Mouse (Mus musculus): Measurements from ENCODE around the gene Txnl4b. TPM values are rescaled to one million over a fixed set of nuclear protein-coding genes. Genes with fewer than 3 reads are reported as not detected.
A peak's percentile ranks its signal among the peaks of the same experiment; 100 is the strongest.

The Txnl4b gene
- polyA plus RNA-seq, 1 experiment = 5.8 TPM

GRCm38 (mm10) chr8:109564766-109565165 is 926 bp upstream of the Txnl4b start:
- no peak for DNase-seq
- Histone ChIP-seq H3K4me1 (ENCODE audit: control insufficient read depth, insufficient read depth, low read length) (no peaks in the 10 kb centered on the region; the same call in 1 of the 2 replicates), H3K4me3 (replicated peaks; ENCODE audit: extremely low read depth, low read depth, low read length) (peak overlapping the region; percentile 91)
- 3% methylated on average over 10 of the region's 10 CpGs for WGBS
- TF ChIP-seq CTCF (IDR thresholded peaks at IDR 0.05; ENCODE audit: insufficient read depth, low read length) = no peak
- no peak for TF ChIP-seq POLR2A (IDR thresholded peaks at IDR 0.05; ENCODE audit: borderline replicate concordance, extremely low read depth, low read depth, low read length)

- no peaks in the 10 kb centered on the region for H3K4me1 ChIP-seq (ENCODE audit: control insufficient read depth, insufficient read depth, low read length)
- 81% methylated on average over 12 of the region's 12 CpGs for WGBS
- TF ChIP-seq POLR2A (IDR thresholded peaks at IDR 0.05; ENCODE audit: borderline replicate concordance, extremely low read depth, low read depth, low read length) (no peak), CTCF (IDR thresholded peaks at IDR 0.05; ENCODE audit: insufficient read depth, low read length) (no peak)
- no peak for DNase-seq
- no peak overlapping the region for H3K4me3 ChIP-seq (replicated peaks; ENCODE audit: extremely low read depth, low read depth, low read length)
Observed at GRCm38 (mm10) chr8:109571139-109571538, 5.4 kb downstream of the Txnl4b start.

GRCm38 (mm10) chr8:109576311-109576710 is 10.6 kb downstream of the Txnl4b start:
- no peaks in the 10 kb centered on the region for H3K4me1 ChIP-seq (ENCODE audit: control insufficient read depth, insufficient read depth, low read length)
- no peak for DNase-seq
- peak overlapping the region; percentile 33 for H3K4me3 ChIP-seq (replicated peaks; ENCODE audit: extremely low read depth, low read depth, low read length)
- TF ChIP-seq POLR2A (IDR thresholded peaks at IDR 0.05; ENCODE audit: borderline replicate concordance, extremely low read depth, low read depth, low read length) = no peak
- no peak for TF ChIP-seq CTCF (IDR thresholded peaks at IDR 0.05; ENCODE audit: insufficient read depth, low read length)
- WGBS = 57% methylated on average over 4 of the region's 4 CpGs

- TF ChIP-seq CTCF (IDR thresholded peaks at IDR 0.05; ENCODE audit: insufficient read depth, low read length) = no peak
- TF ChIP-seq POLR2A (IDR thresholded peaks at IDR 0.05; ENCODE audit: borderline replicate concordance, extremely low read depth, low read depth, low read length) = peak; percentile 80; the same call in 1 of the 2 replicates
- H3K4me3 ChIP-seq (replicated peaks; ENCODE audit: extremely low read depth, low read depth, low read length) = peak within 1 kb of the TSS; percentile 66
- peak; percentile 52 for DNase-seq
- 38% methylated on average over 8 of the region's 8 CpGs for WGBS
- H3K4me1 ChIP-seq (ENCODE audit: control insufficient read depth, insufficient read depth, low read length) = no peaks in the 10 kb centered on the region
Observed at GRCm38 (mm10) chr8:109578900-109579301, 13.2 kb downstream of the Txnl4b start, which contains the start of gene Hp. Gene Hp (minus strand): TSS chr8:109579172.

- 63% methylated on average over 4 of the region's 4 CpGs for WGBS
- no peak for DNase-seq
- no peaks in the 10 kb centered on the region; the same call in 1 of the 2 replicates for H3K4me1 ChIP-seq (ENCODE audit: control insufficient read depth, insufficient read depth, low read length)
- TF ChIP-seq POLR2A (IDR thresholded peaks at IDR 0.05; ENCODE audit: borderline replicate concordance, extremely low read depth, low read depth, low read length) = no peak
- no peak for TF ChIP-seq CTCF (IDR thresholded peaks at IDR 0.05; ENCODE audit: insufficient read depth, low read length)
- no peak overlapping the region for H3K4me3 ChIP-seq (replicated peaks; ENCODE audit: extremely low read depth, low read depth, low read length)
Observed at GRCm38 (mm10) chr8:109584293-109584692, 18.6 kb downstream of the Txnl4b start.

- Histone ChIP-seq H3K4me3 (replicated peaks; ENCODE audit: extremely low read depth, low read depth, low read length) (no peak overlapping the region), H3K4me1 (ENCODE audit: control insufficient read depth, insufficient read depth, low read length) (no peaks in the 10 kb centered on the region; the same call in 1 of the 2 replicates)
- peak; percentile 20 for DNase-seq
- no peak for TF ChIP-seq CTCF (IDR thresholded peaks at IDR 0.05; ENCODE audit: insufficient read depth, low read length)
- TF ChIP-seq POLR2A (IDR thresholded peaks at IDR 0.05; ENCODE audit: borderline replicate concordance, extremely low read depth, low read depth, low read length) = no peak
- 62% methylated on average over 3 of the region's 3 CpGs for WGBS
Observed at GRCm38 (mm10) chr8:109584830-109585229, 19.1 kb downstream of the Txnl4b start.

GRCm38 (mm10) chr8:109585652-109586051 is 20.0 kb downstream of the Txnl4b start:
- no peak overlapping the region for H3K4me3 ChIP-seq (replicated peaks; ENCODE audit: extremely low read depth, low read depth, low read length)
- no peak for TF ChIP-seq CTCF (IDR thresholded peaks at IDR 0.05; ENCODE audit: insufficient read depth, low read length)
- no peak for TF ChIP-seq POLR2A (IDR thresholded peaks at IDR 0.05; ENCODE audit: borderline replicate concordance, extremely low read depth, low read depth, low read length)
- no peak for DNase-seq
- H3K4me1 ChIP-seq (ENCODE audit: control insufficient read depth, insufficient read depth, low read length) = no peaks in the 10 kb centered on the region; the same call in 1 of the 2 replicates

- Histone ChIP-seq H3K4me3 (replicated peaks; ENCODE audit: extremely low read depth, low read depth, low read length) (no peak overlapping the region), H3K4me1 (ENCODE audit: control insufficient read depth, insufficient read depth, low read length) (no peaks in the 10 kb centered on the region; the same call in 1 of the 2 replicates)
- peak; percentile 75 for DNase-seq
- WGBS = 41% methylated on average over 7 of the region's 7 CpGs
- TF ChIP-seq CTCF (IDR thresholded peaks at IDR 0.05; ENCODE audit: insufficient read depth, low read length) (no peak), POLR2A (IDR thresholded peaks at IDR 0.05; ENCODE audit: borderline replicate concordance, extremely low read depth, low read depth, low read length) (no peak; the same call in 1 of the 2 replicates)
Observed at GRCm38 (mm10) chr8:109586972-109587504, 21.3 kb downstream of the Txnl4b start.

GRCm38 (mm10) chr8:109590901-109591300 is 25.2 kb downstream of the Txnl4b start:
- WGBS = 78% methylated on average over 9 of the region's 9 CpGs
- no peak for DNase-seq
- Histone ChIP-seq H3K4me1 (ENCODE audit: control insufficient read depth, insufficient read depth, low read length) (no peaks in the 10 kb centered on the region; the same call in 1 of the 2 replicates), H3K4me3 (replicated peaks; ENCODE audit: extremely low read depth, low read depth, low read length) (no peak overlapping the region)
- TF ChIP-seq CTCF (IDR thresholded peaks at IDR 0.05; ENCODE audit: insufficient read depth, low read length) (no peak), POLR2A (IDR thresholded peaks at IDR 0.05; ENCODE audit: borderline replicate concordance, extremely low read depth, low read depth, low read length) (no peak)

GRCm38 (mm10) chr8:109591367-109591766 is 25.7 kb downstream of the Txnl4b start:
- no peaks in the 10 kb centered on the region; the same call in 1 of the 2 replicates for H3K4me1 ChIP-seq (ENCODE audit: control insufficient read depth, insufficient read depth, low read length)
- WGBS = 81% methylated on average over 3 of the region's 3 CpGs
- no peak for DNase-seq
- H3K4me3 ChIP-seq (replicated peaks; ENCODE audit: extremely low read depth, low read depth, low read length) = no peak overlapping the region
- TF ChIP-seq CTCF (IDR thresholded peaks at IDR 0.05; ENCODE audit: insufficient read depth, low read length) (no peak), POLR2A (IDR thresholded peaks at IDR 0.05; ENCODE audit: borderline replicate concordance, extremely low read depth, low read depth, low read length) (no peak)
